In the genomic region with DNA sequence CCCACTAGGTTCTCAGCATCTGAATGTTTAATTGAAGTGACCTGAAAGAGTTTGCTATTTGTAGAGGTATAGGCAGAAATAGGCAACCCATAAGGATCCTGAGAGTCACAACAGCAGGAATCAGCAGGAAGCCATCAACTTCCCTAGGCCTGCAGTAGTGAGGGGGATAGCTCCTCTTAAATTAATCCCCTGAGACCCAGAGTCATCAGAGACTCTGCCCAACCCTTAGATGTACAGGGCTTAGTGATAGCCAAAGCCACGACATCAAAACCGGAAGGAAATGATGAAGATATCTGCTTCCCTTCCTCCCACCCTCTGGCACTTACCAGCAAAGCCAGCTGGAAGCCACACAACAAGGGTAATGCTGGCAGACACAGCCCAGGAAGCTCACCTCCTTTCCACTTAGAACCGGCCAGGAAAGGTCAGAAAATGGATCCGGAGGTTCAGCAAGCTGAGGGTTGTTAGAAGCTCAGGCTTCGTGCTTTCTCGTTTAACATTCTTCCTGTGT, we compare ENCODE assay signal across 15 mouse cellular contexts.
DNase-seq lines count a peak whose midpoint lies in the region; ATAC-seq and TF ChIP-seq lines count a peak whose summit lies in the region.
"Had no signal": no experiment of that assay in that cellular context is flagged by ENCODE, and none has a peak within 500 bp of the region (broad histone marks: within the 10 kb centered on the region; RNA-seq: fewer than 3 reads in every experiment).

No protein-coding gene starts in this region.

- peaks cover 5% of the 10 kb centered on the region; the same call in 1 of the 2 replicates for H3K4me1 ChIP-seq in heart, embryonic 12.5 days (replicated peaks)
- H3K4me1 ChIP-seq in heart, embryonic 10.5 days = no peaks in the 10 kb centered on the region
- no peaks in the 10 kb centered on the region for H3K4me1 ChIP-seq in lung, embryonic 14.5 days (ENCODE audit: insufficient read depth)
- 0 out of 2 replicates have a peak, but pooled peaks cover 2% of the 10 kb centered on the region for H3K4me1 ChIP-seq in limb, embryonic 10.5 days
- H3K4me1 ChIP-seq: hindbrain, embryonic 15.5 days had no signal

- no peak for TF ChIP-seq CTCF in lung, embryonic 14.5 days (IDR thresholded peaks at IDR 0.05; ENCODE audit: low read depth)

- no peak overlapping the region for H3K9ac ChIP-seq in heart, embryonic 12.5 days
- no peak overlapping the region for H3K9ac ChIP-seq in lung, embryonic 14.5 days
- H3K9ac ChIP-seq: hindbrain, embryonic 15.5 days had no signal

- H3K36me3 ChIP-seq in heart, embryonic 12.5 days = no peaks in the 10 kb centered on the region
- no peaks in the 10 kb centered on the region for H3K36me3 ChIP-seq in heart, embryonic 10.5 days
- no peaks in the 10 kb centered on the region for H3K36me3 ChIP-seq in lung, embryonic 14.5 days (ENCODE audit: insufficient read depth)
- H3K36me3 ChIP-seq in limb, embryonic 10.5 days = no peaks in the 10 kb centered on the region
- H3K36me3 ChIP-seq: hindbrain, embryonic 15.5 days had no signal

- no peak overlapping the region for H3K4me3 ChIP-seq in heart, embryonic 12.5 days
- H3K4me3 ChIP-seq in heart, embryonic 10.5 days = no peak overlapping the region
- H3K4me3 ChIP-seq in lung, embryonic 14.5 days (ENCODE audit: low read depth, low read length) = no peak overlapping the region
- H3K4me3 ChIP-seq in limb, embryonic 10.5 days = no peak overlapping the region
- H3K4me3 ChIP-seq: hindbrain, embryonic 15.5 days had no signal

- H3K27ac ChIP-seq in heart, embryonic 12.5 days (ENCODE audit: poor library complexity, severe bottlenecking) = no peak overlapping the region
- no peak overlapping the region for H3K27ac ChIP-seq in heart, embryonic 10.5 days
- H3K27ac ChIP-seq in lung, embryonic 14.5 days (ENCODE audit: low read depth) = no peak overlapping the region
- H3K27ac ChIP-seq in limb, embryonic 10.5 days = no peak overlapping the region
- H3K27ac ChIP-seq: hindbrain, embryonic 15.5 days had no signal

- WGBS in heart, embryonic 12.5 days = 21% methylated on average over 6 of the region's 6 CpGs
- 24% methylated on average over 6 of the region's 6 CpGs for WGBS in heart, embryonic 10.5 days
- 30% methylated on average over 6 of the region's 6 CpGs for WGBS in lung, embryonic 14.5 days
- WGBS in limb, embryonic 10.5 days = 41% methylated on average over 6 of the region's 6 CpGs

- ATAC-seq in heart, embryonic 12.5 days (ENCODE audit: insufficient number of reproducible peaks, low FRiP score) = peak; percentile 42; the same call in 1 of the 2 replicates
- no peak for ATAC-seq in lung, embryonic 14.5 days (ENCODE audit: insufficient read depth)
- ATAC-seq: activated CD4-positive, CD25-positive, alpha-beta regulatory T cell, adult 4 months; forebrain, embryonic 14.5 days; midbrain, embryonic 16.5 days had no signal

- no peaks in the 10 kb centered on the region for H3K27me3 ChIP-seq in heart, embryonic 12.5 days (replicated peaks)
- no peaks in the 10 kb centered on the region for H3K27me3 ChIP-seq in heart, embryonic 10.5 days (ENCODE audit: insufficient read depth, poor library complexity, severe bottlenecking)
- no peaks in the 10 kb centered on the region for H3K27me3 ChIP-seq in lung, embryonic 14.5 days (ENCODE audit: insufficient read depth, low read length)
- no peaks in the 10 kb centered on the region for H3K27me3 ChIP-seq in limb, embryonic 10.5 days (ENCODE audit: low read depth, poor library complexity, severe bottlenecking)
- H3K27me3 ChIP-seq: CH12.LX; hindbrain, embryonic 15.5 days had no signal

- DNase-seq in heart, embryonic 10.5 days (ENCODE audit: low spot score) = no peak
- DNase-seq in lung, embryonic 14.5 days = peak; percentile 14
- DNase-seq in lung, adult 18-20 months = no peak
- peak; percentile 25 for DNase-seq in kidney, postnatal 10 days
- DNase-seq in urinary bladder, postnatal 14 days (ENCODE audit: low spot score) = no peak
- DNase-seq in limb, embryonic 10.5 days (ENCODE audit: low spot score) = no peak
- DNase-seq: cerebellum, adult 11 months; layer of hippocampus, postnatal 36 days had no signal

- 0 out of 2 replicates have a peak, but pooled peaks cover 1% of the 10 kb centered on the region for H3K9me3 ChIP-seq in heart, embryonic 12.5 days (replicated peaks)
- H3K9me3 ChIP-seq in heart, embryonic 10.5 days = no peaks in the 10 kb centered on the region
- no peaks in the 10 kb centered on the region for H3K9me3 ChIP-seq in lung, embryonic 14.5 days (ENCODE audit: low read depth, low read length)
- H3K9me3 ChIP-seq in limb, embryonic 10.5 days (replicated peaks) = no peaks in the 10 kb centered on the region
- H3K9me3 ChIP-seq: hindbrain, embryonic 15.5 days had no signal

- no peak overlapping the region for H3K4me2 ChIP-seq in heart, embryonic 12.5 days
- H3K4me2 ChIP-seq in lung, embryonic 14.5 days = no peak overlapping the region
- H3K4me2 ChIP-seq: hindbrain, embryonic 15.5 days; liver, embryonic 11.5 days had no signal

Comparison
In these comparisons a context has a peak if more than half of its experiments do, and no peak if none do; other contexts are left out.
1. DNase-seq: peak in lung, embryonic 14.5 days (single experiment) and kidney, postnatal 10 days (single experiment); none in heart, embryonic 10.5 days (single experiment), lung, adult 18-20 months (0 of 2), urinary bladder, postnatal 14 days (single experiment) and limb, embryonic 10.5 days (single experiment).